Mouse (Mus musculus): ENCODE results near the gene Adamts7.

The Adamts7 gene

GRCm38 (mm10) chr9:90197116-90197665 lies 34.3 kb downstream of the Adamts7 start:
- no peak for TF ChIP-seq CTCF (conservative IDR thresholded peaks at IDR 0.05; ENCODE audit: low read length)
- no peak for TF ChIP-seq NANOG (IDR thresholded peaks at IDR 0.05; ENCODE audit: borderline replicate concordance, low read length)
- no peak for TF ChIP-seq POU5F1 (IDR thresholded peaks at IDR 0.05; ENCODE audit: borderline replicate concordance, low read length)

GRCm38 (mm10) chr9:90197866-90198383 lies 35.1 kb downstream of the Adamts7 start:
- no peak overlapping the region for H3K4me3 ChIP-seq (replicated peaks; ENCODE audit: low read length)
- no peaks in the 10 kb centered on the region for H3K36me3 ChIP-seq (ENCODE audit: insufficient read depth, low read length)
- H3K4me1 ChIP-seq (replicated peaks; ENCODE audit: low read depth, low read length), result peaks cover 15% of the 10 kb centered on the region
- peaks cover 18% of the 10 kb centered on the region for H3K27me3 ChIP-seq (ENCODE audit: insufficient read depth, low read length)
- no peaks in the 10 kb centered on the region for H3K9me3 ChIP-seq (ENCODE audit: low read length)
- TF ChIP-seq CTCF (conservative IDR thresholded peaks at IDR 0.05; ENCODE audit: low read length) (no peak), NANOG (IDR thresholded peaks at IDR 0.05; ENCODE audit: borderline replicate concordance, low read length) (no peak), POU5F1 (IDR thresholded peaks at IDR 0.05; ENCODE audit: borderline replicate concordance, low read length) (no peak)

More at GRCm38 (mm10) chr9:90197116-90197665, 34.3 kb downstream of the Adamts7 start:
- peaks cover 22% of the 10 kb centered on the region for H3K27me3 ChIP-seq (ENCODE audit: insufficient read depth, low read length)
- H3K4me3 ChIP-seq (replicated peaks; ENCODE audit: low read length), result no peak overlapping the region
- peaks cover 14% of the 10 kb centered on the region for H3K4me1 ChIP-seq (replicated peaks; ENCODE audit: low read depth, low read length)
- H3K36me3 ChIP-seq (ENCODE audit: insufficient read depth, low read length), result no peaks in the 10 kb centered on the region
- no peaks in the 10 kb centered on the region for H3K9me3 ChIP-seq (ENCODE audit: low read length)

GRCm38 (mm10) chr9:90198531-90199449 lies 35.9 kb downstream of the Adamts7 start:
- Histone ChIP-seq H3K4me3 (replicated peaks; ENCODE audit: low read length) (no peak overlapping the region), H3K36me3 (ENCODE audit: insufficient read depth, low read length) (peaks cover under 1% of the 10 kb centered on the region; the same call in 1 of the 2 replicates), H3K4me1 (replicated peaks; ENCODE audit: low read depth, low read length) (peaks cover 19% of the 10 kb centered on the region), H3K27me3 (ENCODE audit: insufficient read depth, low read length) (peaks cover 13% of the 10 kb centered on the region; the same call in 1 of the 2 replicates), H3K9me3 (ENCODE audit: low read length) (no peaks in the 10 kb centered on the region)
- TF ChIP-seq CTCF (conservative IDR thresholded peaks at IDR 0.05; ENCODE audit: low read length) (no peak), NANOG (IDR thresholded peaks at IDR 0.05; ENCODE audit: borderline replicate concordance, low read length) (no peak), POU5F1 (IDR thresholded peaks at IDR 0.05; ENCODE audit: borderline replicate concordance, low read length) (no peak)

GRCm38 (mm10) chr9:90199611-90200010 lies 36.7 kb downstream of the Adamts7 start:
- Histone ChIP-seq H3K4me1 (replicated peaks; ENCODE audit: low read depth, low read length) (peaks cover 20% of the 10 kb centered on the region), H3K9me3 (ENCODE audit: low read length) (no peaks in the 10 kb centered on the region), H3K36me3 (ENCODE audit: insufficient read depth, low read length) (peaks cover 9% of the 10 kb centered on the region), H3K4me3 (replicated peaks; ENCODE audit: low read length) (no peak overlapping the region), H3K27me3 (ENCODE audit: insufficient read depth, low read length) (peaks cover 13% of the 10 kb centered on the region; the same call in 1 of the 2 replicates)
- TF ChIP-seq POU5F1 (IDR thresholded peaks at IDR 0.05; ENCODE audit: borderline replicate concordance, low read length) (no peak), CTCF (conservative IDR thresholded peaks at IDR 0.05; ENCODE audit: low read length) (no peak), NANOG (IDR thresholded peaks at IDR 0.05; ENCODE audit: borderline replicate concordance, low read length) (no peak)

GRCm38 (mm10) chr9:90200501-90200900 lies 37.6 kb downstream of the Adamts7 start:
- TF ChIP-seq NANOG (IDR thresholded peaks at IDR 0.05; ENCODE audit: borderline replicate concordance, low read length) (no peak), CTCF (conservative IDR thresholded peaks at IDR 0.05; ENCODE audit: low read length) (no peak), POU5F1 (IDR thresholded peaks at IDR 0.05; ENCODE audit: borderline replicate concordance, low read length) (no peak)
- Histone ChIP-seq H3K9me3 (ENCODE audit: low read length) (no peaks in the 10 kb centered on the region), H3K4me3 (replicated peaks; ENCODE audit: low read length) (no peak overlapping the region), H3K4me1 (replicated peaks; ENCODE audit: low read depth, low read length) (peaks cover 23% of the 10 kb centered on the region), H3K36me3 (ENCODE audit: insufficient read depth, low read length) (peaks cover 15% of the 10 kb centered on the region), H3K27me3 (ENCODE audit: insufficient read depth, low read length) (peaks cover 13% of the 10 kb centered on the region; the same call in 1 of the 2 replicates)

- peaks cover 15% of the 10 kb centered on the region for H3K36me3 ChIP-seq (ENCODE audit: insufficient read depth, low read length)
- peaks cover 23% of the 10 kb centered on the region for H3K4me1 ChIP-seq (replicated peaks; ENCODE audit: low read depth, low read length)
- H3K9me3 ChIP-seq (ENCODE audit: low read length), result no peaks in the 10 kb centered on the region
- peaks cover 13% of the 10 kb centered on the region; the same call in 1 of the 2 replicates for H3K27me3 ChIP-seq (ENCODE audit: insufficient read depth, low read length)
- TF ChIP-seq NANOG (IDR thresholded peaks at IDR 0.05; ENCODE audit: borderline replicate concordance, low read length) (no peak), POU5F1 (IDR thresholded peaks at IDR 0.05; ENCODE audit: borderline replicate concordance, low read length) (no peak), CTCF (conservative IDR thresholded peaks at IDR 0.05; ENCODE audit: low read length) (no peak)
- H3K4me3 ChIP-seq (replicated peaks; ENCODE audit: low read length), result no peak overlapping the region
Measured at GRCm38 (mm10) chr9:90201096-90201495, 38.2 kb downstream of the Adamts7 start.

GRCm38 (mm10) chr9:90201541-90201940 lies 38.7 kb downstream of the Adamts7 start:
- Histone ChIP-seq H3K9me3 (ENCODE audit: low read length) (no peaks in the 10 kb centered on the region), H3K36me3 (ENCODE audit: insufficient read depth, low read length) (peaks cover 15% of the 10 kb centered on the region), H3K27me3 (ENCODE audit: insufficient read depth, low read length) (peaks cover 9% of the 10 kb centered on the region; the same call in 1 of the 2 replicates), H3K4me3 (replicated peaks; ENCODE audit: low read length) (no peak overlapping the region), H3K4me1 (replicated peaks; ENCODE audit: low read depth, low read length) (peaks cover 26% of the 10 kb centered on the region)
- TF ChIP-seq NANOG (IDR thresholded peaks at IDR 0.05; ENCODE audit: borderline replicate concordance, low read length) (no peak), CTCF (conservative IDR thresholded peaks at IDR 0.05; ENCODE audit: low read length) (no peak), POU5F1 (IDR thresholded peaks at IDR 0.05; ENCODE audit: borderline replicate concordance, low read length) (no peak)

- TF ChIP-seq NANOG (IDR thresholded peaks at IDR 0.05; ENCODE audit: borderline replicate concordance, low read length), result no peak
- no peak for TF ChIP-seq POU5F1 (IDR thresholded peaks at IDR 0.05; ENCODE audit: borderline replicate concordance, low read length)
- no peak for TF ChIP-seq CTCF (conservative IDR thresholded peaks at IDR 0.05; ENCODE audit: low read length)
- 0 out of 2 replicates have a peak, but pooled peaks cover under 1% of the 10 kb centered on the region for H3K27me3 ChIP-seq (ENCODE audit: insufficient read depth, low read length)
- peaks cover 22% of the 10 kb centered on the region for H3K4me1 ChIP-seq (replicated peaks; ENCODE audit: low read depth, low read length)
- peaks cover 21% of the 10 kb centered on the region for H3K36me3 ChIP-seq (ENCODE audit: insufficient read depth, low read length)
- no peaks in the 10 kb centered on the region for H3K9me3 ChIP-seq (ENCODE audit: low read length)
- no peak overlapping the region for H3K4me3 ChIP-seq (replicated peaks; ENCODE audit: low read length)
Measured at GRCm38 (mm10) chr9:90203233-90203632, 40.4 kb downstream of the Adamts7 start.

Measured in E14TG2a.4 (cell line).